Mouse (Mus musculus) heart, postnatal 0 days (tissue): ENCODE measurements at regions not wholly inside any gene's neighbourhood (a gene's known extent, or its start where the extent isn't known, plus 50 kb on each side); places are given as distances from the start of the nearest gene placed in this dataset.

Experiments used
- ATAC-seq: fragments of 200-750 bp; cut with Nextera tagmentation; 2 replicates; pipeline ENCODE4 v1.8.0; 2017; ENCODE audit warnings: low read depth, moderate number of reproducible peaks, moderate library complexity; ENCODE audit not compliant: insufficient read depth
- DNase-seq: peaks from one replicate; pipeline ENCODE4 v3.0.0-alpha.2; 2016; ENCODE audit warnings: low spot score
- H3K27ac ChIP-seq: fragments of 300-500 bp; sonication (generic); 2 replicates; pipeline ENCODE4 v1.5.1; 2014; ENCODE audit warnings: low read depth, mild to moderate bottlenecking
- H3K27me3 ChIP-seq: fragments of 300-500 bp; sonication (generic); 2 replicates; pipeline ENCODE4 v1.6.1; 2014; ENCODE audit warnings: low read length, mixed read lengths; ENCODE audit not compliant: control insufficient read depth, insufficient read depth
- H3K36me3 ChIP-seq: fragments of 300-500 bp; sonication (generic); replicated peaks from 2 replicates; pipeline ENCODE4 v1.6.1; 2014; ENCODE audit warnings: low read length, mixed read lengths; ENCODE audit not compliant: control insufficient read depth, insufficient read depth
- H3K4me1 ChIP-seq: fragments of 300-500 bp; sonication (generic); 2 replicates; pipeline ENCODE4 v1.6.1; 2014; ENCODE audit warnings: antibody characterized with exemption; ENCODE audit not compliant: control insufficient read depth, insufficient read depth
- H3K4me2 ChIP-seq: fragments of 300-500 bp; sonication (generic); 2 replicates; pipeline ENCODE4 v1.6.1; 2014; ENCODE audit warnings: low read depth, mild to moderate bottlenecking, low read length, moderate library complexity
- H3K4me3 ChIP-seq: fragments of 300-500 bp; sonication (generic); 2 replicates; pipeline ENCODE4 v1.5.1; 2014; ENCODE audit warnings: low read depth, low read length
- H3K9ac ChIP-seq: fragments of 300-500 bp; sonication (generic); replicated peaks from 2 replicates; pipeline ENCODE4 v1.6.1; 2014; ENCODE audit warnings: low read depth, low read length, mixed read lengths
- H3K9me3 ChIP-seq: fragments of 300-500 bp; sonication (generic); replicated peaks from 2 replicates; pipeline ENCODE4 v1.6.1; 2016; ENCODE audit warnings: low read length; ENCODE audit not compliant: control insufficient read depth
- CTCF ChIP-seq: IDR thresholded peaks from 2 replicates; pipeline ENCODE4 v1.5.1; 2016; ENCODE audit warnings: antibody characterized with exemption, control low read depth, low read depth
- EP300 ChIP-seq: IDR thresholded peaks from 2 replicates; pipeline ENCODE4 v1.6.1; 2016; ENCODE audit warnings: antibody characterized with exemption, low read depth
- WGBS: fragments of 180-500 bp; shearing (Covaris S2); extraction: QIAGEN DNeasy Blood & Tissue Kit; methylation state at CpG from one replicate; pipeline ENCODE4 v1.1.7; 2014; 5-methylcytosine and 5-hydroxymethylcytosine counted together

- Histone ChIP-seq H3K4me2 (no peak overlapping the region), H3K4me3 (no peak overlapping the region), H3K27ac (no peak overlapping the region), H3K36me3 (no peaks in the 10 kb centered on the region), H3K9me3 (no peaks in the 10 kb centered on the region), H3K9ac (no peak overlapping the region), H3K4me1 (peaks cover 8% of the 10 kb centered on the region), H3K27me3 (no peaks in the 10 kb centered on the region)
- TF ChIP-seq CTCF: no peak
- TF ChIP-seq EP300: no peak
- WGBS: 72% methylated on average over 3 of the region's 3 CpGs
- ATAC-seq: no peak
- no peak for DNase-seq
Observed at GRCm38 (mm10) chr12:77135067-77135466, 102.9 kb upstream of the Fut8 start.

DNA sequence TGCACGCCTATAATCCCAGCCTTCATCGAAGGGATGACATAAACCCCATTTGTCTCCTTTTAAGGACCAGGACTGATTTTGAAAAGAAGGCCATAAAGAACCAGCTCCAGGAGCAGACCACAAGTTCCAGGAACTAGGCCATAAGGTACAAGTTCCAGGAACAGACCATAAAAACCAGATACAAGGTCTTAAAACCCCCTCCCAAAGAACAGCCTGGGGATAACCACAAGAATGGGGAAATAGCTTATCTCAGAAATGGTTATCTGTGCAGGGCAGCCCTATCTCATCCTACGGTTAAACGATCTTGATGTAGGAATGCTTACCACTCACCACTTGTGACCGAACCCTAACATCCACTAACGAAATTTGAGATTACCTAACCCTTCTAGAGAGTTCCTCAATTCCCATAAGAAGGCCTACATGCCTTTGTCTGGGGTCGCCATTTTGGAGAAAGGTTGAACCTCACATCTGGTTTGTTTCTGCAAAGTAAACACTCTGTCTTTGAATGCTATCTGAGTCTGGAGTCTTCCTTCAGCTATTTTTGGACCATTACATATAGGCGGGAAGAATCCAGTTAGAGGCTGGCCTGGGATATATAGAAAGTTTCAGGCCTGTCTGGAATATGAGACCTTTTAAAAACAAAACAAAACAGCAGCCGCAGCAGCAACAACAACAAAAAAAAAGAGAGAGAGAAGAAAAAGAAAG, 103.5 kb upstream of the Fut8 start:
- ATAC-seq (no peak; the same call in 1 of the 2 replicates), DNase-seq (peak; percentile 7)
- Histone ChIP-seq H3K27ac (no peak overlapping the region), H3K27me3 (no peaks in the 10 kb centered on the region), H3K4me3 (no peak overlapping the region), H3K9me3 (no peaks in the 10 kb centered on the region), H3K36me3 (no peaks in the 10 kb centered on the region), H3K4me2 (no peak overlapping the region), H3K4me1 (peaks cover 8% of the 10 kb centered on the region), H3K9ac (no peak overlapping the region)
- TF ChIP-seq CTCF (no peak), EP300 (no peak)
- WGBS: 41% methylated on average over 9 of the region's 9 CpGs

GRCm38 (mm10) chr12:77133465-77134305, 104.2 kb upstream of the Fut8 start:
- no peak overlapping the region for H3K4me3 ChIP-seq
- DNase-seq (no peak), ATAC-seq (no peak)
- H3K4me2 ChIP-seq: no peak overlapping the region
- no peak overlapping the region for H3K27ac ChIP-seq
- peaks cover 8% of the 10 kb centered on the region for H3K4me1 ChIP-seq
- H3K9ac ChIP-seq: no peak overlapping the region
- WGBS: 77% methylated on average over 5 of the region's 5 CpGs
- H3K9me3 ChIP-seq: no peaks in the 10 kb centered on the region
- H3K27me3 ChIP-seq: no peaks in the 10 kb centered on the region
- TF ChIP-seq EP300 (no peak), CTCF (no peak)
- no peaks in the 10 kb centered on the region for H3K36me3 ChIP-seq

DNA sequence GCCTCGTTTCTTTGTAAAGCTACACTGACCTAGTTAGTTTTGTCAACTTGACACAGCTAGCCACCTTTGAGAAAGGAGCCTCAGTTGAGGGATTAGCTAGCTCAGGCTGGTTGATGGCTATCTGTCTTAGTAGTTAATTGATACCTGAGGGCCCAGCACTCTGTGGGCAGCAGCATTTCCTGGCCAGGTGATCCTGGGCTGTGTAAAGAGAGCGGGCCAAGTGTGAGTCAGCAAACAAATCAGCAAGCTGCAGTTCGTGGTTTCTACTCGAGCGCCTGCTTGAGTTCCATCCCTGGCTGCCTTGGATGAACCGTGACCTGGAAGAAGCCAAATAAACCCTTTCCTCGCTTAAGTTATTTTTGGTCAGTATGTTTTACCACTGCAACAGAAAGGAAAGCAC, 106.6 kb upstream of the Fut8 start:
- H3K36me3 ChIP-seq: no peaks in the 10 kb centered on the region
- H3K4me2 ChIP-seq: no peak overlapping the region
- no peak overlapping the region for H3K27ac ChIP-seq
- no peaks in the 10 kb centered on the region for H3K27me3 ChIP-seq
- no peaks in the 10 kb centered on the region for H3K9me3 ChIP-seq
- no peak for TF ChIP-seq EP300
- TF ChIP-seq CTCF: no peak
- peaks cover 8% of the 10 kb centered on the region for H3K4me1 ChIP-seq
- ATAC-seq: no peak
- no peak overlapping the region for H3K9ac ChIP-seq
- DNase-seq: no peak
- no peak overlapping the region for H3K4me3 ChIP-seq
- 69% methylated on average over 7 of the region's 7 CpGs for WGBS

DNA sequence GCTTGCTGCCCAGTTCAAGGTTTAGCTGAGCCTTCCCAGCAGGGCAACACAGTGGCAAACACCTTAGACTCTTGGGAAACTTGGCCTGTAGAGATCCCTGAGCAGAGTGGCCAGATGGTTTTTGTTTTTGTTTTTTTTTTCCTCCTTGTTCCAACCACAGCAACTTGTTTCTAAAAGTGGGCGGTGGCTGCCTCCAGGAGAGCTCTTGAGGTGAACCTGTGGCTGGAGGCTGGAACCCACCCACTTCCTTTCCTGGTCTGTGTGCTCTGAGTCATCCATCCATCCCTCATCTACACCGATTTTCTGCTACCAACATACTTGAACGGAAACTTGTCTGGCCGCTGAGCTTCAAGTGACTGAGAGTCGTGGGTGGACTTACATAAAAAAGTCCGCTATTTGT, 107.4 kb upstream of the Fut8 start:
- no peak for TF ChIP-seq CTCF
- TF ChIP-seq EP300: no peak
- DNase-seq (no peak), ATAC-seq (no peak)
- Histone ChIP-seq H3K9ac (no peak overlapping the region), H3K36me3 (no peaks in the 10 kb centered on the region), H3K4me1 (peaks cover 8% of the 10 kb centered on the region), H3K9me3 (no peaks in the 10 kb centered on the region), H3K4me3 (no peak overlapping the region), H3K27ac (no peak overlapping the region), H3K27me3 (no peaks in the 10 kb centered on the region), H3K4me2 (no peak overlapping the region)
- WGBS: 62% methylated on average over 6 of the region's 6 CpGs
